Mouse (Mus musculus) CH12.LX (cell line): ENCODE data around the gene Hoxb3.

Source experiments
- CTCF ChIP-seq, 2 experiments: IDR thresholded peaks in 1 of 2; conservative IDR thresholded peaks in 1 of 2; 2 replicates each; pipeline ENCODE4 v1.5.1; 2011 to 2012; ENCODE audit warnings: low read depth in 2 of 2, low read length in 2 of 2, improper control_type of control experiment in 1 of 2, inconsistent platforms in 1 of 2, mild to moderate bottlenecking in 1 of 2, moderate library complexity in 1 of 2
- USF2 ChIP-seq: conservative IDR thresholded peaks from 2 replicates; pipeline ENCODE4 v1.6.1; 2011; ENCODE audit warnings: low read depth, low read length, improper control_type of control experiment

- no peak for TF ChIP-seq USF2
- no peak for TF ChIP-seq CTCF (conservative IDR thresholded peaks at IDR 0.05 in 1 of 2, IDR thresholded peaks at IDR 0.05 in 1 of 2; ENCODE audit: low read depth in 2 of 2, low read length in 2 of 2)
Measured at GRCm38 (mm10) chr11:96344878-96345159, 21.7 kb downstream of the Hoxb3 start.
